Mouse (Mus musculus): ENCODE results near the gene U2af2.
"Not testable (repeated sequence)": the region's sequence is repeated elsewhere in the genome, so short reads cannot be mapped to it uniquely, and the experiment has no call there.

Gene U2af2

DNA sequence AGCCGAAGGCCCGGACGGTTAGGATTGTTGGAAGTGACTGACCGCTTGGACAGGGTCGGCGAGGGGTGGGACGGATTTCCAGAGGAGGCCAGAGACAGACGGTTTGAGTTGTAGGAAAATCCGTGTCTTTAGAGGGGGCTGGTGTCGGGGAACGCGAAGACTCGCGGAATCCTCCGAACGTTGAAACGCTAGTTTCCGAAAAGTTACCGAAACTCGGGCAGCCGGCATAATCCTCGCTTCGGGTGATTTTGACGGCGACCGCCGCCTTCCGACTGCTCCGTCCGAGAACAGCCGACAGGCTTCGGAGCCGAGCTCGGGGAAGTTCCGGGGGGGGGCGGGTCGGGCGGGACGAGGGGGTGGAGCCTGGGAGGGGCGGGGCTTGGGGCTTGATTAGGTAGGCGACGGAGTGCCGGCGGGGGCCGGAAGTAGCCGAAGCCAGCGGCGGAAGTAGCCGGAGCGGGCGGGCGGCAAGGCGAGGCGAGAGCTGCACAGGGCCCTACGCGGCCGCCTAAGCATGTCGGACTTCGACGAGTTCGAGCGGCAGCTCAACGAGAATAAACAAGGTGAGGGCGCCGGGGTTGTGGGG is at the start of gene U2af2:
Gene U2af2 (plus strand): TSS at position 370 of the 586 bp plus-strand sequence.
- DNase-seq (ENCODE audit: low spot score): peak; percentile 91

DNA sequence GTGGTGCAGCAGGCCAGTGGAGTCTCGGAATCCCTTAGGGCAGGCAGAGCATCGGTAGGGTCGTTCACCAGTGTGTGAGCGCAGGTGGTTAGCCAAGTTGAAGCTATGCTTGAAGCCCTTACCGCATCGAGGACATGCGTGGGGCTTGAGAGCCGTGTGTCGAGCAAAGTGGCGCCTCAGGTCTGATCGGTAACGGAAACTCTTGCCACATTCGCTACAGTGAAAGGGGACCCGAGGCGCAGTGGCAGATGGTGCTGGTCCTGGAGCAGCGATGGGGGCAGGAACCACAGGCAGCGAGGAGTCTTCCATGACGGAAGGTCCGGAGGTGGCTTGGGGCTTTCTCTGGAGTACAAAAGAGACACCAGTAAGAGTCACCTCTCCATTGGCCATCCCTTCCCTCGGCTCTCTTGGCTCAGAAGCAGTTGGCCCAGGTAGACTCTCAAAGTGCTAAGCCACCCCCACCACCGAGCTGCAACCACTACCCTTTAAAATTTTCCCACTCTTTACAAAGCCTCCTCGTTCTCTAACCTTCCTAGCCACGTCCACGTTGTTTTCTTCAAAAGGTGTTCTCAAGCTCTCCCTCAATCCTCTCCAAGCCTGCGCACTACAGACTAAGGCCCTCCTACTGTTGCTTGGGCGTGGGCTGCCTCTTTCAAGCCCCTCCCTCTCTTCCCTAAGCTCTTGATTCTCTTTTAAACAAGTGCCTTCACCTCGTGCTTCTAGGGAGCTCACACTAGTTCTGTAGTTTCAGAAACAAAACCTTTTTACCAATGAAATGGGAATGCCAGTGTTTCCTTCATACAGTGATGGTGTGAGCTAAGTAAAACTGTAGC is 49.0 kb upstream of the U2af2 start:
- no peak for DNase-seq (ENCODE audit: low spot score)

DNA sequence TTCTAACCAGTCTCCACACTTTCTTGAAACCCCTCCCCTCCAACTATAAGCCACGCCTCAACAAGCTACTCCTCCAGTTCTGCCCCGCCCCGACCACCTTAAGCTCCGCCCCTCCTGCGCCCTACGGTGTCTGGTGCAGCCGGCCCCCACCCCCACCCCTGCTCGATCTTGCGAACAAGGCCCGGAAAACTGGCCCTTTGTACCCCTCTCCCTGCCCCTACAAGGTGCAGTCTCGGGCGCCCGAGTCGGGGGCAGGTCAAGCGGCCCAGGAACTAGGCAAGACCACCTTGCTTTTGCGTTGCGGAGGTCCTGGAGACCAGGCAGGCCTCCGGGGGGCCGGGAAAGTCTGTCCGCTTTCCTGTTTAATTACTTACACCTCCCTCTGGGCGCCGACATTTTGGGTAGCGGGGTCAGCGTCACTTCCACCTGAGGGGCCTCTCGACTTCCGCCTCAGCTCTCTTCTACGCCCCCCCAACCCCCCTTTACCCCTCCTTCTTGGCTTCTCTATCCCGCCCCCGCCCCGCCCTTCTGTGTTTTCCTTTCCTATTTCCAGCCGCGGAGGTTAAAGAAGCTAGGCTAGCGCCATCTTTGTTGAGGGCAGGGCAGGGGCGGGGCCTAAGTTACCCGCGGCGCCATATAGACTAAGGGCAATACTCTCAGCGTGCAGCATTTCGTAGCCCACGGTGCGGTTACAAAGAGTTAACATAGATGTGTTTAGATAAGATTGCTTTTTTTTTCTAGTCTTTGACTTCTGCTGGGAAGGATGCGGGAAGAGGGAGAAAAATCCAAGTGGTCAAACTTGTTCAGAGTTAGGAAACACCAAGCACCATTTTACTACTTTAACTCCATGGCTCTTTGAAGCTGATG is 47.5 kb upstream of the U2af2 start, which contains the start of the genes Zfp524 and Fiz1:
Gene Zfp524 (plus strand): TSS at position 165 of the 867 bp plus-strand sequence.
Gene Fiz1 (minus strand): TSS at position 447 of the 867 bp plus-strand sequence.
- peak; percentile 99 for DNase-seq (ENCODE audit: low spot score)

DNA sequence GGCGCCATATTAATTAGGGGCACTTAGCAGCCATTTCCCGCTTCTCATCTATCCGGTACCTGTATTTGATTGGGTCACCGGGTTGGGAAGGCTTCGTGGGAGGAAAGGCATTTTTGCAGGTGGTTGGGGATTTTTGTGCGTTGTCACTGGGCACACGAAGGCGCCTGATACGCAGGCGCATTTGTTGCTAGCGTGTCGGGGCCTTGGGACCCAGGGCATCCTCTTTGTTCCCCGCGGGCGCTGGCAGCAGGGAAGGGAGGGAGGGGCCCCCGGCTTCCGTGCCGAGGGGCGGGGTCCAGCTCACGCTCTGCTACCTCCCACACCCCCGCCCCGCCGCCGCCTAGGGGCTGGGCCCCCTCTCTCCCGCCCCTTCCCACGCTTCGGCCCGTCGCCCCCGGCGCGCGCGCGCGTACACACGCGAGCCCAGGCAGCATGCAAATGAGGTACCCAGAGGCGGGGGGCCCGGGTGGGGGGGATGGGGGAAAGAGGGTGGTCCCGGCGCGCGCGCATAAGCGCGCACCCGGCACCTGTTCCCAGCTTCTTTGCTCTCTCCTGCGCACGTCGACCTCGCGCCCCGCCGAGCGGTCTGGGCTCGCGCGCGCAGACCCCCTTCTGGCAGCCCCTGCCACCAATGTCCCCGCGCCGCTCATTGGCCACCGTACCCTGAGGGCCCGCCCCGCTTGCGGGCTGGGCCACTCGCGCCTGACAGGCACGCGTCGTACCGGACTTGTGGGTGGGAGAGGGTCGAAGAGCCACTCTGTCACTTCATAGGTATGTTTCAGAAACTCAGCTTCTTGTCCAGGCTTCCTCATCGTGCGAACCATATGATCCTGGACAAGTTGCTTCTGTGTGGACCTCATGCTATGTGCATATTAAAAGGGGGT is 46.6 kb upstream of the U2af2 start, which contains the start of gene Gm44973:
Gene Gm44973 (plus strand): TSS at position 379 of the 884 bp plus-strand sequence.
- peak; percentile 94 for DNase-seq (ENCODE audit: low spot score)

DNA sequence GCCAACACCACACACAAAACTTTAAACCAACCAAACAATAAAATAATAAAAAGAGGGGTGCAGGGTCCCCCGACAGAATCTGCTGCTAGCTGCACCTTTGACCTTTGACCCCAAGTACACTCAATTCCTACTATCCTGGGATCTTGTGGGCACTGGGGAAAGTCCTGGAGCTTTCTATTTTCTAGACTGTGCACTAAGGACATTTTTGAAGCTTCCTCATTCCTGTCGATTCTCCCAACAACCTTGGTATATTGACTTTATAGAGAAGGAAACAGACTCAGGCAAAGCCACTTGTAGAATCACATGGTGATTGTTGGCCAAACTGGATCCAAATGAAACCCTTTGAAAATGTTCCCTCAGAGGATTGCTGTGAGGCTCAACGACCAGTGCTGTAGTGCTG is 45.9 kb upstream of the U2af2 start:
- DNase-seq (ENCODE audit: low spot score): peak; percentile 19

DNA sequence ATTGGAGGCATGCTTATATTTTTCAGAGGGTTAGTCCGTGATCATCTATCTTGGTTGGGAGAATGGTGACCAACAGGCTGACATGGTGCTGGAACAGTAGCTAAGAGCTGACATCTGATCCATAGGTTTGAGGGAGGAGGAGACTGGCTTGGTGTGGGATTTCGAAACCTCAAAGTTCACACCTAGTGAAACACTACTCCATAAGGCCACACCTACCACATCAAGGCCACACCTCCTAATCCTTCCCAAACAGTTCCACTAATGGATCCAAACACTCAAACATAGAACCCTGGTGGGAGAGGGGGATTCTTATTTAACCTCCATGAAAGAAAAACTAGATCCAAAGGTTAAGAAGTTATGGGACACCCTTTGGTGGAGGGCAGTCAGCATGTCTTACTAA is 45.0 kb upstream of the U2af2 start:
- no peak for DNase-seq (ENCODE audit: low spot score)

DNA sequence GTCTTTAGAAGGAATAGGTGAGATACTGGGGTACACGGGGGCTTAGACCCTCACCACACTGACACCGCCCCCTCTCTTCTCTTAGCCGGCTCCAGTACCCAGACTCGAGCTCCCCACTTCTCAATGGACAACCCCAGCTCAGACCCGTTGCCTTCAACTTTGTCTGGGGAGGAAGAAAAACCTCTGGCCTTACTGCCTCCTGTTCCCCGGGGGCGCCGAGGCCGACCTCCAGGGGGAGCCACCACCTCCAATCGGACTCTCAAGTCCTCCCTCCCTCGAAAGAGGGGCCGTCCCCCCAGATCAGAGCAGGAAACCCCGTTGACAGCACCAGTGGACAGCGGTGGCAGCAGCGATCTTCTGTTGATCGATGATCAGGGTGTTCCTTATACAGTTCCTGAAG is 44.6 kb upstream of the U2af2 start:
- no peak for DNase-seq (ENCODE audit: low spot score)

DNA sequence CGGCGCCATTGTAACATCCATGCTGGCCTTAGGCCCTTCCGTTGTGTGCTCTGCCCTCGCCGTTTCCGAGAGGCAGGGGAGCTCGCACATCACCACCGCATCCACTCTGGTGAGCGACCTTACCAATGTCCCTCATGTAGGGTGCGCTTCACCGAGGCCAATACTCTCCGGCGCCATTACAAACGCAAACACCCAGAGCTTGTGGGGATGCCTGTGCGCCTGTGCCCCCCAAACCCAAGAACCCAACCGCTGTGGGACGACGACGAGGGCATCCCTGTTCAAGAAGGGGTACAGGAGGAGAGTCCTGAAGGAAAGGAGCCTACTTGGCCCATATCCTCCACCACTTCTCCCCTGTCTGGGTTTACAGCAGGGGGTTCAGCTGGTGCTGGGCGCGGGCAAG is 44.0 kb upstream of the U2af2 start:
- no peak for DNase-seq (ENCODE audit: low spot score)

DNA sequence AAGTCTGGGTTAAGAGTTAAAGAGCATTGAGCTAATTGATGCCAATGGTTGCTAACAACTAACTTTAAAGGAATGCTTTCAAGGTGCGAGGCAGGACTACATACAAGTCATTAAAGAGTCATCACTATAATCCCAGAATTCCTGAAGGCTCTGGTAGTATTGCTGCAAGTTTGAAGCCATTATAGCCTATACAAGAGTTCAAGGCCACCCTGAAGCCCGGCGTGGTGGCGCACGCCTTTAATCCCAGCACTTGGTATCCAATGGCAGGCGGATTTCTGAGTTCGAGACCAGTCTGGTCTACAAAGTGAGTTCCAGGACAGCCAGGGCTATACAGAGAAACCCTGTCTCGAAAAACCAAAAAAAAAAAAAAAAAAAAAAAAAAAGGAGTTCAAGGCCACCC is 42.4 kb upstream of the U2af2 start:
- not testable (repeated sequence) for DNase-seq (ENCODE audit: low spot score)

DNA sequence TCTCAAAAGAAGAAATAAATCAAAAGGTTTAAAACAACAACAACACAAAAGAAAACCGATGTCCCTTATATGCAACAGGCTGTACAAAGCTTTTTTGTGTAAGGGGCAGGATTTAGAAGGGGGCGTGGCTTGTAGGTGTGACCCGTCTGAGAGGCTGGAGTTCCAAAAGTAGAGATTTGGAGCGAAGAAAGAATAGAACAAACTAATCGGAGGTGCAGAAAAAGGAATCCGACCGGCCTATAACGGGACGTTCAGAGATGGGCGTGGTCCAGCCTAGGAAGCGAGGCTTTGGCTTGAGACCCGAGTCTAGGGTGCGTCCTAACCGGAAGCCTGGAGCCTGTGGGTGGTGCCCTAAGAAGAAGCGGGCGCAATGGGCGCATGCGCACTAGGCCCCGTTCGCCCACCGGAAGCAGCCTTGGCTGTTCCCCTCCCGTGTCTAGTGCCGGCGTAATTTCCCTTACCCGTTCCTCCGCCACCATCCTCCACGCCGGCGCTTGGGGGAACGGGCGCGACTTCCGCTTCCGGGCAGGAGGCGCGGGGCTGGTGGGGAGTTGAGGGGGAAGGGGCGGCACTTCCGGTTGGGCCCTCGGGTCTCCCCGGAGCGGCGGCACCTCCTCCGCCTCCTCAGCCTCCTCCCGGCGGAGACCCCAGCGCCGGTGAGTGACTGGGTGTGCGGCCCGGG is 41.8 kb upstream of the U2af2 start, which contains the start of the genes Zfp865 and Ccdc106:
Gene Zfp865 (plus strand): TSS at position 377 of the 682 bp plus-strand sequence.
Gene Ccdc106 (plus strand): TSS at position 554 of the 682 bp plus-strand sequence.
- peak; percentile 99 for DNase-seq (ENCODE audit: low spot score)

DNA sequence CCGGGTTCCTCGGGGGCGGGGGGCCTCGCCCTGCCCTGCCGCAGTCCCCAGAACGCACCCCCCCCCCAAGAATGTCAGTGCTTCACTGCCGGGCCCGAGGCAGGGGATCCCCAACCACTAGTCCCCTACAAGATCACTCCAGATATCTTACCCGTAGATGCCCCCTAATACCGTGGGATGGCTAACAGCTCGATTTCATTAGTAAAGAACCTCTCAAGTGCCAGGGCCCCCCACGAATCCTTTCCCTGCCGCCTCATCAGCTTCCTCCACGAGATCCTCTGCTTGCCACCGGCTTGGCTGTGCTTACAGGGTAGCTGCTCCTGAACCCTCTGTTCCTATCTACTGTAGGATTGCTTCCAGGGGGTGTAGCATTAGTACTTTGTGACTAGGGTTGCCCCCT is 41.3 kb upstream of the U2af2 start:
- peak; percentile 47 for DNase-seq (ENCODE audit: low spot score)

DNA sequence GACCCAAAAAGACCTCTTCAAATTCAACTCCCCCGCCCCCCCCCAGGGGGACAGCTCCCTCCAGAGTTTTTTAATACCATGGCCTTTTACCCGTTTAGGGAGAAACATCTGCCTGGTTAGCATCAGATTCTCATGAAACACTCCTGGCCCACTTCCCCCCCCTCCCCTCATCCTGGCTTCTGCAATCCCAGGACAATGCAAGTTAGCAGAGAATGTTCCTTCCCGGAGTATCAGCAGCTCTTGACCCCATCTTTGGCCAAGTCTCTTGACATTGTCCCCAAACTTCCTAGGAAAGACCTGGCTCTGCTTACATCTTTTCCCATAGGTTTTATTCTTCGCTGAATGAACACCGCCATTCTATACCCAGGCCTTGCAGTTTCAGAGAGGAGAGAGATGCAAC is 40.7 kb upstream of the U2af2 start:
- no peak for DNase-seq (ENCODE audit: low spot score)

DNA sequence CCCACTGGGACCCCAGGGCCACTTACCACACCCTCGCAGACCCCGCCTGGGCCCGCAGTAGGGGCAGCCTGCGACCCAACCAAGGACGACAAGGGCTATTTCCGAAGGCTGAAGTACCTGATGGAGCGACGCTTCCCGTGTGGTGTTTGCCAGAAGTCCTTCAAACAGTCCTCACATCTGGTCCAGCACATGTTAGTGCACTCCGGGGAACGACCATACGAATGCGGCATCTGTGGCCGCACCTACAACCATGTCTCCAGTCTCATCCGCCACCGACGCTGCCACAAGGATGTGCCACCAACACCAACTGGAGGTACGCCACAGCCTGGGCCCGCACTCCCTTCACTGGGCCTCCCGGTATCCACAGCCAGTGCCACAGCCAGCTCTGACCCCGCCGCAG is 32.4 kb upstream of the U2af2 start:
- DNase-seq (ENCODE audit: low spot score): no peak

DNA sequence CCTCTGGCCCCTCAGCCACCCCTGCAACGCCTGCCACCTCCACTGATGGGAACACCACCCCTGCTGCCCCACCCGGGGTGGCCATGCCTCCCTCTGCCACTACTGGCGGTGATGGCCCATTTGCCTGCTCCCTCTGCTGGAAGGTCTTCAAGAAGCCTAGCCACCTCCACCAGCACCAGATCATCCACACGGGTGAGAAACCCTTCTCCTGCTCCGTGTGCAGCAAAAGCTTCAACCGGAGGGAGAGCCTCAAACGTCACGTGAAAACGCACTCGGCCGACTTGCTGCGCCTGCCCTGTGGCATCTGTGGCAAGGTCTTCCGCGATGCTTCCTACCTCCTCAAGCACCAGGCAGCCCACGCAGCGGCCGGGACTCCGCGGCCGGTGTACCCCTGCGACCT is 32.0 kb upstream of the U2af2 start:
- no peak for DNase-seq (ENCODE audit: low spot score)

DNA sequence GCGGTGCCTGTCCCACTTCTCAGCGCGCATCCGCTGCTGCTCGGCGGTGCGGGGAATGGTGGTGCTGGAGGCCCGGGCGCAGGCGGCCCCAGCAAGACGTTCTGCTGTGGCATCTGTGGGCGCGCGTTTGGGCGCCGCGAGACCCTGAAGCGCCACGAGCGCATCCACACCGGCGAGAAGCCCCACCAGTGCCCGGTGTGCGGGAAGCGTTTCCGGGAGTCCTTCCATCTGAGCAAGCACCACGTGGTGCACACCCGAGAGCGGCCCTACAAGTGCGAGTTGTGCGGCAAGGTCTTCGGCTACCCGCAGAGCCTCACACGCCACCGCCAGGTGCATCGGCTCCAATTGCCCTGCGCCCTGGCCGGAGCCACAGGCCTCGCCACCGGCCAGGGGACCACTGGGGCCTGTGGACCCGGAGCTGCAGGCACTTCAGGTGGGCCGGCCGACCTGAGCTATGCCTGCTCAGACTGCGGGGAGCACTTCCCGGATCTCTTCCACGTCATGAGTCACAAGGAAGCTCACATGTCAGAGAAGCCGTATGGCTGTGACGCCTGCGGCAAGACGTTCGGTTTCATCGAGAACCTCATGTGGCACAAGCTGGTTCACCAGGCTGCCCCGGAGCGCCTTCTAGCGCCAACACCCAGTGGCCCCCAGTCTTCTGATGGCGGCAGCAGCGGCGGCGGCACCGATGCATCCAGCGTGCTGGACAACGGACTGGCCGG is 31.2 kb upstream of the U2af2 start:
- DNase-seq (ENCODE audit: low spot score): no peak

DNA sequence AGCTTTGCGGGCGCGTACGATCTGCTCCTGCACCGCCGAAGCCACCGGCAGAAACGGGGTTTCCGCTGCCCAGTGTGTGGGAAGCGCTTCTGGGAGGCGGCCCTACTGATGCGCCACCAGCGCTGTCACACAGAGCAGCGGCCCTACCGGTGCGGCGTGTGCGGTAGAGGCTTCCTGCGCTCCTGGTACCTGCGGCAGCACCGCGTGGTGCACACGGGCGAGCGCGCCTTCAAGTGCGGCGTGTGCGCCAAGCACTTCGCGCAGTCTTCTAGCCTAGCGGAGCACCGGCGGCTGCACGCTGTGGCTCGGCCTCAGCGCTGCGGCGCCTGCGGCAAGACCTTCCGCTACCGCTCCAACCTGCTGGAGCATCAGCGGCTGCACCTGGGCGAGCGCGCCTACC is 30.4 kb upstream of the U2af2 start:
- DNase-seq (ENCODE audit: low spot score): no peak

DNA sequence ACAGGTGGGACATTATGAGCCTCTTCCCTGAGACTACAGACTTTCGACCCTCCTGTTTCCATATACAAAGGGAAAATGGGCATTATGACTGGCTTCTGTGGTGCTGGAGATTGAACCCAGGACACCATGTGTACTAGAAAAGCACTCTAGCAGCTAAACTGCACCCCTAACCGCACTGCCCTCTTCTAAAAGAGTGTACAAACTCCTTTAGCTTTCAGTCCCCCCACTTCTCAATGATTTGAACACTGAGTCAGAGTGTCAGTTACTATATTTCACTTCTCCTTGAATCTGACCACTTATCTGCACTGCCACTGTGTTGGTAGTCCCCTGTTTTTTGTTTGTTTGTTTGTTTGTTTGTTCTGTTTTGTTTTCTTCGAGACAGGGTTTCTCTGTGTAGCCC is 28.1 kb upstream of the U2af2 start, which contains the start of gene 4632433K11Rik:
Gene 4632433K11Rik (plus strand): TSS at position 301 of the 400 bp plus-strand sequence.
- DNase-seq (ENCODE audit: low spot score): no peak

DNA sequence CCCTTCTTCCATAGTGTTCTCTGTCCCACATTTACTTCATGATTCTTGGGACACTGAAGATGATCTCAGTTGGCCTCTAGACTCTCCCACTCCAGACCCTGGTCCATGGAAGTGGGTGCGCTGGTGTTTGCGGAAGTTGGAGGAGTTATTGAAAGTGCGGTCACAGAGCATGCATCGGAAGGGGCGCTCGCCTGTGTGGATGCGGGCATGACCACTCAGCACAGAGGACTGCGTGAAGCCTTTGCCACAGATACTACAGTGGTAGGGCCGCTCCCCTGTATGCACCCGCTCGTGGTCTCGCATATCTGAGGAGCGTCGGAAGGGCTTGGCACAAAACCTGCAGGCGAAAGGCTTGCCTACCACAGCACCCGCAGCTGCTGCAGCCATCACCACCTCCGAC is 26.3 kb upstream of the U2af2 start:
- DNase-seq (ENCODE audit: low spot score): no peak

DNA sequence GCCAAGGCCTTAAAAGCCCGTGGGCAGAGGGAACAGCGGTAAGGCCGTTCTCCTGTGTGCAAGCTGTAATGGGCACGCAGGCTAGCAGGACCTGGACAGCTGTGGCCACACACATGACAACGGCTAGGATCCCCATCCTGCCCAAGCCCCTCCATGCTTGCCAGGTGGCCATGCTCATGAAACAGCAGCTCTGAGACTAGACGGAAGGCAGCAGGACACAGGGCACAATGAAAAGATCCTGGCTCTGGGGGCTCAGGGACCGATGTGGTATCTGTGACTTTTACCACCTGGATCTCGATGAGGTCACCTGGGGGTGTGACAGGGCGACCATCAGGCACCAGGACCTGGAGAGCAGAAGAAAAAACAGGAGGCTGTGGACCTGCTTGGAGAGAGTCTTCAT is 25.8 kb upstream of the U2af2 start:
- no peak for DNase-seq (ENCODE audit: low spot score)

DNA sequence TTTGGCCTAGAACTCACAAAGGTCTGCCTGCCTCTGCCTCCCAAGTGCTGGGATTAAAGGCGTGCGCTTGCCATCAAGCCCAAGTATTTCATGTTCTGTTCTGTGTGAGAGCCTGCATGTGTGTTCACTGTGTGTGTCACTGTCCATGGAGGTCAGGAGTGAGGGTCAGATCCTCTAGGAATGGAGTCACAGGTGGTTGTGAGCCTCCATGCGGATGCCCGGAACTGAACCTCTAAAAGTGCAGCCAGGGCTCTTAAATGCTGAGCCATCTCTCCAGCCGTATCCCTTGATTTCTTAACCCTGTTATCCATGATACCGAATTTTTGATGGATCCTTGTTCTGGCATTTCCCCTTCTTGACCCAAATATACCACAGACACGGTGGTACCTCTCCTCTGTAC is 24.9 kb upstream of the U2af2 start:
- DNase-seq (ENCODE audit: low spot score): no peak
